Mouse (Mus musculus) spleen, adult 12 weeks (tissue): ENCODE data around the gene Sdc3.

Experiments
- DNase-seq: peaks from one replicate; pipeline ENCODE4 v3.0.0; 2022; ENCODE audit warnings: low spot score

Gene Sdc3

DNA sequence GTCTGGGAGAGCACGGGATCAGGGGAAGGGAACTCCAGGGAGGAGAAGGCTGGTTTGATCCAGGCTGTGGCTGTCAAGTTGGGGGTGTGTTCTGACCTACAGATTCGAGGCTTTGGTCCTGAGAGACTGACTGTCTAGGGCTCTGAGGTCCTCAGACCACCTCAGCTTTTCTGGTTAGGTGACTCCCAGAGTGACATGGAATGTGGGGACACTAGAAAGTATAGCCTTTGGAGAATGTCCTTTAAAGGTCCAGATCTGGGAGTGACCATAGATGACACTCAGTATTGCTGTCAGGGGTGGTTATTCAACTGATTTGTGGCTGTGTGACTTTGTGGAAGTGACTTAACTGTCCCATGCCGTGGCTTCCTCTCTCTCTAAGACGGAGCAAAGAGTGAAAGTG is 2.4 kb downstream of the Sdc3 start:
- DNase-seq = no peak

DNA sequence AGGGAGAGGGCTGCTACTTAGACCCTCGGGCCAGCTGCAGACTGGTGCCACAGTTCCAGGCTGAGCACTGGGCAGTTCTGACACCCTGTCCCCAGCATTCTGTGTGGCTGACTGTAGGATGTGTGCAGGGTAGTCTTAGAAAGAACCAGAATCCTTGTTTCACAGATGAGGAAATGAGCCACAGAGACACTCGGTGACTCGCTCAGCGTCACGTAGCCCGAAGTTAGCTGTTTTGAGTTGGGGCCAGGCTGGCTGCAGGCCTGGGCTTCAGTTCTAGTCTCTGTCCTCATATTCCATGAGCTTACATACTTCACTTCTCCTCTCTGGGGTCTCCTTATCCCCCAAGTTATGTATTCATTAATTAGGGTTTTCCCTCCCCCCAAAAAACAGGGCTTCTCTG is 3.6 kb downstream of the Sdc3 start:
- no peak for DNase-seq

DNA sequence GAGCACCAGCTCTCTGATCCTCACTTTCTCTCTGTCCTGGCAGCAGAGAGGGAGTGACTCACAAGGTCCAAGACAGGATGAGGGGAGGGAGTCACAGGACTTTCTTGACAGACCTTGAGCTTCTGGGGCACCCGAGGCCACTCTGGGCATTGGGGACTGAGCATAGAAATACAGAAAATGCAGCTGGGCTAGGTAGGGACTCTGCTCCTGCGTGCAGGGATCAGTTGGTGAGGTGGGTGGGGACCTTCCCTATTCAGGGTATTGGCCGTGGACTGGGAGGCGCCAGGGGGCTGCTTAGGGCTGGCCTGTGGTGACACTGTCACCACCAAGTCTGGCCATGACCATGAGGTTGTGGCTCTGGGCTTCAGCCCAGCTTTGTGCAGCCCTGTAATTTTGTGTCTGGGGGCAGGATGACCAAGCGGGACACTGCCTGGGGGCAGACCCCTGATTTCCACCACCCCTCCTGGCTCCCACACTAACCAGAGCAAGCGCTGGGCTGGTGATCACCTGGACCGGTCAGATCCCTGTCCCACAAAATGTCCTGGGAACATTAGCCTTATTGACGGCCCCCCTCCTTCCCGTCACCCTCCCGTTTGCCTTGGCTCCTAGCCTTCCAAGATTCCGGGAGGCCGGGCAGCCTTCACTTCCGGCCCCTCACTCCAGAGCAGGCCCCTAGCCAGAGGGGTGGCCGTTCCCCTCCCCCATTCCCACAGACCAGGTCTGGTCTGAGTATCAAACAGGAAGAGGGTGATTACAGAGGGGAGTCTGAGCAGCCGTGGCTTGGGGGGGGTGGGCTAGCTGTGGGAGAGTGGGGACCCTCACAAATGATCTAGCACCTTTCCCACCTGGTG is 5.1 kb downstream of the Sdc3 start:
- no peak for DNase-seq

DNA sequence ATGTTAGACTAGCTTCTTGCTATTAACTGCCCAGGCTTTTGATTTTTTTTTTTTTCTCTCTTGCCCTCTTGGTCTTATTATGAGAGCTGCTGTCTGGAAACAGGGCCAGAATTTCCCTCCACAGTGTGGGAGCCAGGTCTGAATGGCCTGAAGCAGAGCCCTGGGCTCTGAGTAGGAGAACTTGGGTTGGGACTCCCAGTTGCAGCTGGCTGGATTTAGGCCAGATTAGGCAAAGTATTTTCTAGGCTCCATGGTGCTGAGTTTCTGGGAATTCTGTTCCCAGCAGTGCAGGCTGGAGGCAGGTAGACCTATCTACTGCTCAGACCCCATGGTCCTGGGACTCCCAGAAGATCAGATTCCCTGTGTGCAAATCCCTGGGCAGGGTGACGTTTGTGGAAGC is 6.1 kb downstream of the Sdc3 start:
- no peak for DNase-seq

DNA sequence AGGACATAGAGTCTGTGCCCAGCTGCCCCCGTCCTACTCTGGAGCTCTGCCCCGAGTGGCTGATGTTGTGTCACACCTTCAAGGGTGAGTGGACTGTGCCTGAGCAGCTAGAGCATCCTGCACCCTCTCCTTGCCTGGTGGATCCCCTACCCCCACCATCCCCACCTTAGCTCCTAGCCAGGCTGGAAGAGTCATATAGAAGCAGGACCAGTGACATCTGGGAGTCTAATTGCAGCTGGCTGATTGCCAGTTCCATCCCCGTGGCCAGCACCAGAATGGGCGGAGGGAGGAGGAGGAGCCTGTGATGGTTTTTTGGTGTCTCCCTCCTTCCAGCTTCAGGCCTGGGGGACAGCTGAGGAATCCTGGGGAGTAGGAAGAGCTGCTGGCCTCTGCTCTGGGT is 6.8 kb downstream of the Sdc3 start:
- DNase-seq = no peak

DNA sequence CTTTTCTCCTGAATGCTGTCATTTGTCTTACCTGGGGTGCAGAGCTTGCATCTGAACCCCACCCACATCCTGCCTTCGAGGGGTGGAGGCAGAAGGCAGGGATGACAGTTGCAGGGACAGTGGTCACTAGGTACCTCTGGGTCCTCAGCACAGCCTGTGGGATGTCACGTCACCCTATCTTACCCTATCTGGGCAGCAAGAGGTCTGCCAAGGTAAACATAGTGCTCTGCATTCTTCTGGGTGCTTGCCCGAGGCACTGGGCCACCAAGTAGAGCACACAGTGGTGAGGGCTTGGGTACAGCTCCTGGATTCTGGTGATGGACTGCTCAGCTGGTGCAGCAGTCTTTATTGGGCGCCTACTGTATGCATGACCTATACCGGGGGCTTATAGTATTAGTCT is 7.2 kb downstream of the Sdc3 start:
- DNase-seq = no peak

DNA sequence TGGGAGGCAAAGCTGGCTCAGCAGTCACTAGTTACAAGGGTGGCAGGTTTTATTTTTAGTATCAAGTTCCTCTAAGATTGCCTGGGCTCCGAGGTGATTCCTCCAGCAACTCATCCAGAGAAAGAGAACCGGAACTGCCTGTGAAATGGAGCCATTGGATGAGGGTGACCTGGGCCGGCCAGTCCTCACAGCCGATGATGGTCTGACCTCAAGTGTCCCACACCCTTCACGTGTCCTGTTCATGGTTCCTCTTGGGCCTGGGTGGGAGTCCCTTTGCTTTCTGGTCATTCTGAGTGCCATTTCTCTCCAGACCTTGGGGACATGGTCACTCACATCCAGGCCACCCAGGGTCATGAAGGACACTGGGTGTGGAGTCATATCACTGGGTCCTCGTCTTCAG is 7.8 kb downstream of the Sdc3 start:
- DNase-seq = no peak

DNA sequence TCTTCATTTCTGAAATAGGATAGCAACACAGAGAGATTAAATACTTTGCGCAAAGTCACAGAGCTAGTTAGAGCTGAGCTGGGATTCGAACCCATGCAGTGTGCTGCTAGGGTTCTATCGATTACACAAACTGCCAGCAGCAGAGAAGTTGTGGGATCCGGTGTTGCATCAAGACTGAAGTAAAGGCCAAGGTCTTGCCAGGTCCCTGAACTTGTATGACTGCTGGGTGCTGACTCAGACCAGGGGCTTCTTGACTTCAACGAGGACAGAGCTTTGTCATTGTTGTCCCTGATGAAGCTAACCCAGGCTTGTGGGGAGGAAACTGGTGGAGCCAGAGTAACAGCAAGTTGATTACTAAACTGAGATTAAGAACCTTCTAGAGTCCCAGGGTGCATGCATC is 8.9 kb downstream of the Sdc3 start:
- DNase-seq = no peak

DNA sequence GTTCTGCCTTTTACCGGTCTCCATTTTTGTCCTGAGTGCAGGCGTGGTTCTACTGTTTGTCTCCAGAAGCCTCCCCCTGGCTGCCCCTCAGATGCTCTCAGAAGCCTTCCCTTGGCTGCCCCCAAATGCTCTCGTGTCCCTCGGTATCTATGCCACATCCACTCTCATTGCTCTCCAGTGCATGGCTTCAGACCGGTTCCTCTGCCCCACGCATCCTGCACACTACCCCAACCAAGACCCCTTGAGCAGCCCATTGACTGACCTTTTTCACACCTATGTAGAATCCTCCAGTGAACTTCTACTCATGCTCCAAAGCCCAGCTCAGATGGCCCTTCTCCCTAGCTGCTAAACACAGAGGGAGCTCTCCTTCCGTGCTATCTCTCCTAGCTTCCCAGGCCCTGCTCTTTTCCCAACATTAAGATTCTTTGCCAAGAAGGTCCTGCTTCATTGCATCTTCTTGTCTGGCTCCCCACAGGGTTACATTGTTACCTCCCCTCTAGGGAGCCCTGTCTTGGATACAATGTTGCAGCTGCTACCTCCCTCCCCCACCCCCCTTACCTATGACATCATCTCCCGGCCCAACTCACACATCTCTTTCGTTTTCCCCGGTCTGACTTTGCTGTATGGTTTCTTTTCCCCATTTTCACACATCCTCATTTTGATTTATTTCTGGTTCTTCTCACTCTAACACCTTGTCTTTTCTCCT is 9.4 kb downstream of the Sdc3 start:
- DNase-seq = no peak

DNA sequence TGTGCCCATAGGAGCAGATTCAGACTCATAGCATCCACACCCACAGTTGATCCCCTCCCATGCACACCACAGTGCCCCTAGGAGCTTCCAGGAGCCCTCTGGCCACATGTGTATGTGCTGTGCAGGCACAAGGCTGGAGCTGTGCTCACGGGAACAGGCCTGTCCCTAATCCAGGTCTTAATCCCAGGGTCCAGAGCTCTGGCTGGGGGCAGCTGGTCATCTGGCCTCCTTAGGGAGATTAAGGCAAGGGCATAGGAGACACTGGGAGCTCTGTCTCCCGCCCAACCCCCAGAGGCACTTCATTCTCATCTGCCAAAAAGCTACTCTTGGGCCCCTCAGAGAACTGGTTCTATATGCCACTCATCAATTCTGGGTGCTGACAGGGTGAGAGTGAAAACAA is 11.3 kb downstream of the Sdc3 start:
- DNase-seq = no peak

DNA sequence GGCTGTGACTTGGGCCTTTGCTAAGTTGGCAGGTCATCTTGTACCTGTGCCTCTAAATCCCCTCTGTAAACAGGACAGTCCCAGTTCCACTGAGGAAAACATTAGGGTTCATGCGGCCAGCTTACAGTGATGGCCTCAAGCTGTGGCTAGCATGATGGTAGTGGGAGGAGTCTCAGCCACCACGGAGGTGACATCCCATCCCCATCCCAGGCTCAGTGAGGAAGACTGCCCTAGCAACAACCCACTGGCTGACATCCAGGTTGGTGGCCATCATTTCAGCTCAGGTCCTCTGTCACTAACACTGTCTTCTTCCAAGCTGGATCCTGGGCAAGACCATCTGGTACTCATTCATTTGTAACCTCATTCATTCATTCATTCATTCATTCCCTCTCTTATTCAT is 12.0 kb downstream of the Sdc3 start:
- no peak for DNase-seq

DNA sequence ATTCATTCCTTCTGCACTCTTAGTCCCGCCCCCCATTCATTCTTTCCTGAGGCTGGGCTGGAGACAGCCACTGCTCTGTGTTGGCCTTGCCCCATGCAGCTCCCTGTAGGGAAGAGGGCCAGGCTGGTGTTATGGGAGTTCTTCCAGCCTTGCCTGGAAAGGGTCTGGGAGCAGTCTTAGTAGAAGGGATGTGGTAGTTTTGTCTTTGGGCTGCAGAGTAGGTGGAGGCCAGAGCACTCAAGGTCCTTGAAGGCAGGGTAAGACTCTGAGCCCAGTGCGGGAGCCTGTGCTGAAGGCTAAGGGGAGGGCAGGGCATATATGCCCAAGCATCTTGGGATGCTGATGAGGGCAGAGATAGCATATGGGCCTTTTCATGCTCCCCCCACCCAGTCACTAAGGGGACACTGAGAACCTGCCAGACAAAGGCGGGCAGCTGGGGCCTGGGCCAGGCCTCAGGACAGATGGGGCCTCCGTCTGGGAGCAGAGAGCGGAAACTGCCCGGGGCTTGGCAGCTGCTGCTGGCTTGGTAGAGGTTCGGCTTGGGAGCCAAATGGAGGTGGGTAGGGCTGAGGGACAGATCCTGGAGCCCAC is 12.5 kb downstream of the Sdc3 start:
- DNase-seq = no peak

DNA sequence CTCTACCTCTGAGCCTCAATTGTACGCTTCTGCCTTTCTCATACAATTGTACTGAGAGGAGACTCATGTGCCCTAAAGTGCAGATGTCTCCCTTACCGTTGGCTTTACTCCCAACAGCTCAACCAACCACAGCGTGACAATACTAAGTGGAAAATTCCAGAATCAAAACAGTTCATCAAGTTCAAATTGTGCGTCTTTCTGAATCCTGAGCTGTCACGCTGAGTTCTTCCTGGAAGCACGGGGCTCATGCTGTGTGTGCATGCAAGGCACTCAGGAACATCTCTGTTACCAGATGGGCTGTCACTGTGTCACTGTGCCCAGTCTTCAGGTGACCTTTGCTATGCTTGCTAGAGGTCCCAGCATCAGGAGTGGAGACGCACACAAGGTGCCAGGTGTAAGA is 13.4 kb downstream of the Sdc3 start:
- no peak for DNase-seq

DNA sequence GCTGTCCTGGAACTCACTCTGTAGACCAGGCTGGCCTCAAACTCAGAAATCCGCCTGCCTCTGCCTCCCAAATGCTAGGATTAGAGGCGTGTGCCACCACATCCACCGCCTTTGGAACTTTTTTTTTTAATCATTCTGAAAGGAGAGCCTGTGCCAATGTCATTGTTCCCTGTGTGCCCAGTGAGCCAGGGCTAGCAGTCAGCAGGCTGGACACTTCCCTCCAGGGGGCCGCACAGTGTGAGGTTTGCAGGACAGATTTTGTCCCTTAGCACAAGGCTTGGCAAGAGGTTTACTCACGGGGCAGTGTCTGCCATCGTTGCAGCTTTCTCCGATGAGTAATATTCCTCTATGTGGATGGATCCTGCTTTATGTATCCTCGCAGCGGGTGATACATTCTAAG is 14.4 kb downstream of the Sdc3 start:
- DNase-seq = no peak

DNA sequence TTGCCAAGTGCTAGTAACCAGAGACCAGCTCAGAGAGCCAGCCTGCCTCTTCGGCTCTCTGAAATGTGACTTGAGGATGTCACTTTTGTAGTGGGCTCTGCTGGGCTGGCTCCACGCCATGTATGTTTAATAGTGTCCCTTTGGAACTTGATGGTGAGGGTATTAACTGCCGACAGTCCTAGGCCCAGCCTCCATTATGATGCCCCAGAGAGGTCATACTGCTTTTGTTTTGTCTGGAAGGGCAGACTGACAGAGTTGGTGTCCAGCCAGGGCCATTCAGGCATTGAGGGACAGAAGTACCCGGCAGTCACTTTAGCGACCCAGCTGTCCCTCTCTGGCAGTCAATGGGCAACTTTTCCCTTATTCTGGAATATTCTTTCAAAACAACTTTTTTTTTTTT is 17.4 kb downstream of the Sdc3 start:
- no peak for DNase-seq

DNA sequence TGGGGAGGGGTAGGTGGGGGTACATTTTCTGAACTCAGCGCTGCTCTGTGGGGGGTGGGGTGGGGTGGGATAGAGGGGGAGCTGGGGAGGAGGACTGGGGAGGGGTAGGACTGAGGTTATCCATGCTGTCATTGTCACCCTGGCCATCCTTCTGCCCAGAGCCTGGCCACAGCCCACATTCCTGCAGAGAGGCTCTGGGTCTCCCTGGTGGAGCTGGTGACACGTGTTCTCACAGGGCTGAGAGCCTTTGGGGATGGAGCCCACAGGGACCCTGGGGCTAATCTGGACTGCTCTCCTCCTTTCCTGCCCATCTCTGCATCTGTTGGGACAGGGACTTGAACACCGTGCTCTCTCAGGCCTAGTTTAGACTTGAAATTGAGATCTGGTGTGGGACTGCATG is 18.5 kb downstream of the Sdc3 start:
- DNase-seq = no peak

DNA sequence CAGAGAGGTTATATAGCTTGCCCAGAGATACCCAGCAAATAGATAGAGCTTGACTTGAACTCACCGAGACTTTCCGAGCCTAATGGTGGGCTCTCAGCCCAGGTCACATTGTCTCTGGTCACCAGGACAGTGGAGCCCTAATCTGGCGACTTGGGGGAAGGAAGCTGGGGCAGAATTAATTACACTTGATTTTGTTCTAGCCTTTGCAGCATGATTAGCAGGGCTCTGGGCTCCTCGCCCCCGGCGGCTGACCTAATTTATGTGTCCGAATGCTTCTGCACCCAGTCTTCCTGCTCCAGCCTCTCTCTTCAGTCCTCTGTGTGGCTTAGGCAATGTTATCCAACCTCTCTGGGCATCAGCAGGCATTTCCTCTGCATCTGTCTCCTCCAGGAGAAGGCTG is 19.0 kb downstream of the Sdc3 start:
- DNase-seq = no peak

DNA sequence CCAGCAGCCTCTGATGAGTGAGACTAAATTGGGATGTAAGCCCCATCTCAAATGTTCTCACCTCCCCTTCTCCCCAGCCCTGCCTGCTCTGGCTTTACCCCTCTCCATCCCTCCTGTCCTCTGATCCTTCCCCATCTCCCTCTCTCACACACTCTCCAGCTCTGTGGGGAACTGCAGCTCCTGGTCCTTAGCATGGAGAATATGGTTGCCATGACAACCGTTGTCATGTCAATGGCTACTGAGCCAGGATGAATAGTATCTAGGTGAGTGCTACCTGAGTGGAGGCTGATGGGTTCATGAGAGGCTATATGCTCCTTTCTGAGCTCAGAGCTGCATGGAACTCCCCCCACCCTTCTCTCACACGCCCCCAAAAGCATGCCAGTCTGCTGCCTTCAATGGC is 21.6 kb downstream of the Sdc3 start:
- DNase-seq = no peak

DNA sequence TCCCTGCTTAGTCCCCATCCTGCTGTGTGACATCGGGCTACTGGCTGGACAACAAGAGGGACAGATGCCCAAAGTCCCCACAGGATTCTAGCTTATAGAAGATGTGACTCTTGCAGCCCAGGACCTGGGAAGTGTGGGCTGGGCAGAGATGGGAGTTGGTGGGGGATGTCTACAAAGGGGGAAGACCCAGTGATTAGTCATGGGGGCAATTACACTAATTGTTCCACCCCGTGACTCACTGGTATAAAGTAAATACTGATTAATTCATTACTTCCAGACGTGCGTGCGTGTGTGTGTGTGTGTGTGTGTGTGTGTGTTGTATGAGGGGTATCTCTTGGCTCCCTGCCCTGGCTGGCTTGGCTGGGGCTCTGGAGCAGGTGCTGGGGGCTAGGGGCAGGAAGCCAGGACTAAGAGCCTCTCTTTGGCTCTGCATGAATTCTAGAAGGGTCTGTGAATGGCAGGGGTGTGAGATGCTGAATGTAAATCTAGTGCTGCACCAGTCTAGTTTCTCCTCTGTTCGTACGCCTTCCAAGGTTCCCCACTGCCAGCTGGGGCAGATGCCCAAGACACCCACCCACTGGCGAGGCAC is 22.5 kb downstream of the Sdc3 start:
- no peak for DNase-seq

DNA sequence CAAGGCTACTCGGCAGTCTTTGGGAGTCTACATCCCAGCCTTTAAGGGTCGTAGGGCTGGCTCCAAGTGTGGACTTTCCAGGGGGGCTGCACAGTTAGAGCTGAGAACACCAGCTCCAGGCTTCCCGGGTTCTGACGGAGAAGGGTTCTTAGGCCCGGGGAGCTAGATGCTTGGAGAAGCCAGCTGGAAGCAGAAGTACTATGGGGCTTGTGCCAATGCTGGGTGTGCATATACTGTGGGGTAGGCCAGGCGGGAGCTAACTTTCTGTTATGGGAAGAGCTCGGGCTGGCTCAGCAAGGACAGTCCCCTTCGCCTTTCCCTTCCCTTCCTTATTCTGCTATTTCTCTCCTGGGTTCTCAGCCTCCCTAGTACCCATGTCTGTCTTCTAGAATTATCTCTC is 23.5 kb downstream of the Sdc3 start:
- no peak for DNase-seq

DNA sequence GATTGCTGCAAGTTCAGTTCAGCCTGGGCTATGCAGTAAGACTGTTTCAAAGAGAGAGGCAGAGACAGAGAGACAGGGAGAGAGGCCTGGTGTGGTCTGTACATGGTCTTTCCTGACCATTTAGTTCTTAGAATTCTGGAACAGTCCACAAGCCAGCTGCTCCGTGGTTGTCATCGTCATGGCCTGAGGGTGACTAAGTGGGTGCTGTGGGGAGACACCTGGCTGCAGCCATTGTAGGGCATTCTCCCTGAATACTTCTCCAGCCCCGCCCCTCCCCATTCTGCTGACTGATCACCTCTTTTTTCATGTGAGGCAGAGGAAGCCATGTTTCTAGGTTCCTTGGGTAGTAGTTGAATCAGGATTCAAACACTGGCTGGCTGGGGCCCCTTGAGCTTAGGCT is 27.5 kb downstream of the Sdc3 start:
- DNase-seq = no peak

DNA sequence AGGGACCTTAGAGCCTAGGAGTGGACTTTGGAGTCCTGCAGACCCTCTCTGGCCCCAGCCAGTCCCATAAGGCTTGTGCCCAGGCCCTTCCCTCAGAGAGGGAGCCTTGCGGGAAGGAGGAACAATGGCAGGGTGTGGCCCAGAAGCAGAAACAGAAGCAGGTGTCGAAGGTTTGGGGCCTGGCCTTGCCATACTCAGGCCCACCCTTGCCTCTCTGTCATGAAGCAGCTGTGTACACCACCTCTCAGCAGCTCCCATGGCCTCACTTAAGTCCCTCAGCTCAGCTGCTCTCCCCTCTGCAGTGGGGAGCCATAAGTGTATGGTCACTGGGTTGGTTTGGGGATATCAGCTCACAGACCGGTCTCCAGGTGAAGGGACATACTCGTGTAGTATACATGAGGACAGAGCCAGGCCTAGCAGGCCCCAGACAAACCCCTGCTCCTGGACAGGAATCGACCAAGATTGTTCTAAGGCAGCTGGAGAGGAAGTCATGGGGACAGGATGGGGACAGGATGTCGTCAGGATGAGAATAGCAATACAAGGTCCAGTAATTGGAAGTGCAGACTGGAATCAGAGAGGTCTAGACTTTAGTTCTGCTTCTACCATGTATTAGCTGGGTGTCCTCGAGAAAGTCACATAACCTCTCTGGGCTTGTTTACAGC is 28.4 kb downstream of the Sdc3 start:
- DNase-seq = no peak
